Mouse (Mus musculus) embryonic facial prominence, embryonic 14.5 days (tissue): ENCODE results near the gene Zfp990. TPM values are rescaled to one million over a fixed set of nuclear protein-coding genes. Genes with fewer than 3 reads are reported as not detected.
"Not testable (repeated sequence)": the region's sequence is repeated elsewhere in the genome, so short reads cannot be mapped to it uniquely, and the experiment has no call there.

Experiments used
- ATAC-seq: fragments of 200-750 bp; cut with Nextera tagmentation; 2 replicates; pipeline ENCODE4 v1.8.0; 2017; ENCODE audit warnings: low read depth, moderate number of reproducible peaks, moderate TSS enrichment
- DNase-seq: peaks from one replicate; pipeline ENCODE4 v3.0.0-alpha.2; 2015; ENCODE audit warnings: low spot score
- H3K27ac ChIP-seq: fragments of 300-500 bp; sonication (generic); replicated peaks from 2 replicates; pipeline ENCODE4 v1.5.1; 2014; ENCODE audit warnings: low read depth, mild to moderate bottlenecking, low read length, moderate library complexity
- H3K27me3 ChIP-seq: fragments of 300-500 bp; sonication (generic); replicated peaks from 2 replicates; pipeline ENCODE4 v1.6.1; 2014; ENCODE audit warnings: low read length; ENCODE audit not compliant: control insufficient read depth, insufficient read depth
- H3K36me3 ChIP-seq: fragments of 300-500 bp; sonication (generic); 2 replicates; pipeline ENCODE4 v1.6.1; 2014; ENCODE audit warnings: low read length, mixed read lengths; ENCODE audit not compliant: control insufficient read depth, insufficient read depth
- H3K4me1 ChIP-seq: fragments of 300-500 bp; sonication (generic); 2 replicates; pipeline ENCODE4 v1.6.1; 2014; ENCODE audit warnings: antibody characterized with exemption, low read length; ENCODE audit not compliant: control insufficient read depth, insufficient read depth
- H3K4me2 ChIP-seq: fragments of 300-500 bp; sonication (generic); 2 replicates; pipeline ENCODE4 v1.6.1; 2014; ENCODE audit warnings: low read depth, mild to moderate bottlenecking, low read length, moderate library complexity, mixed read lengths
- H3K4me3 ChIP-seq: fragments of 300-500 bp; sonication (generic); 2 replicates; pipeline ENCODE4 v1.5.1; 2014; ENCODE audit warnings: low read depth, mild to moderate bottlenecking, low read length
- H3K9ac ChIP-seq: fragments of 300-500 bp; sonication (generic); 2 replicates; pipeline ENCODE4 v1.6.1; 2014; ENCODE audit warnings: low read depth, mild to moderate bottlenecking, low read length, moderate library complexity, mixed read lengths
- H3K9me3 ChIP-seq: fragments of 300-500 bp; sonication (generic); 2 replicates; pipeline ENCODE4 v1.6.1; 2016; ENCODE audit warnings: low read length; ENCODE audit not compliant: control insufficient read depth
- whole genome bisulfite sequencing: fragments of 180-500 bp; shearing (Covaris S2); extraction: QIAGEN DNeasy Blood & Tissue Kit; methylation state at CpG from one replicate; pipeline ENCODE4 v1.1.7; 2014; 5-methylcytosine and 5-hydroxymethylcytosine counted together
- polyA plus RNA-seq: library from polyadenylated mRNA; unstranded; fragments of >200 nt; fragmentation: Nextera tagmentation; extraction: Ambion mirVana; gene quantifications from 2 replicates; pipeline ENCODE4 v1.2.1, GENCODE M21; 2014

Zfp990 gene
- polyA plus RNA-seq, 1 experiment from 2014 or later, result not detected

DNA sequence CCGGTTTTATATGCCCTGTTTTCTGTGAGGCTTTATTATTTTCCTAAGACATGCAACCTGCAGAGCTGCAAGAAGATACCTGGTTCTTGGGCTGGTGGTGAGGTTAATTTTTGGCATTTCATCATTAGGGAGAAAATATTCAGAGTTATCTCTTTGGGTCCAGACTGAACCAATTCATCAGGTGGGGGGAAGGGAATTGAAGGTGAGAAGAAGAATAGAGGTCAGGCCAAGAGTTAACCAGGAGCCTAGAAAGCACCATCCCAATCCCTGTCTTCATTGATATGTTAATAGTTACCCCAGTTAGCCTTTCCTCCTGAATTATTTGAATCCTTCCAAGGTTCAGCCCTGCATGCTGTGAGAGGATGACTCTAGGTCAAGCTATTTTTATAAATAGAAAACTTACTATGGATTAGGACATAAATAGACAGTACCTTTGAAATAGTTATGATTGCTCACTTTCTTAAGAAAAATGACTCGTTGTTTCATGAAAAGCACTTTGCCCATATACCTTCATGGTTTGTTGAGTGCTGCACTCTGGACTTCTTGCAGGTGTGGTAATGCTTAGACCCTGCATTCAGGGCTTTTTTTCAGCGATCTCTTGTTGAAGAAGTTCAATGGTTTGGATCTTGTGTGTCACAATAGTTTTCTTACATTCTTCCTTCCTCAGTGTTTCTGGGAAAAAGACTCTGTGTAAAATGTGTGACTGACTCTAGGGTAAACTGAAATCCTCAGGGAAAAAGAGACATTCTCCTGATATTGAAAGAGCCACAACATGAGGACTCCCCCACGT, 5.4 kb downstream of the Zfp990 start:
- not testable (repeated sequence) for H3K4me2 ChIP-seq, DNase-seq, H3K36me3 ChIP-seq, H3K9ac ChIP-seq, H3K9me3 ChIP-seq, H3K4me1 ChIP-seq, H3K27me3 ChIP-seq, H3K4me3 ChIP-seq, ATAC-seq, H3K27ac ChIP-seq
- 75% methylated on average over 4 of the region's 4 CpGs for WGBS

DNA sequence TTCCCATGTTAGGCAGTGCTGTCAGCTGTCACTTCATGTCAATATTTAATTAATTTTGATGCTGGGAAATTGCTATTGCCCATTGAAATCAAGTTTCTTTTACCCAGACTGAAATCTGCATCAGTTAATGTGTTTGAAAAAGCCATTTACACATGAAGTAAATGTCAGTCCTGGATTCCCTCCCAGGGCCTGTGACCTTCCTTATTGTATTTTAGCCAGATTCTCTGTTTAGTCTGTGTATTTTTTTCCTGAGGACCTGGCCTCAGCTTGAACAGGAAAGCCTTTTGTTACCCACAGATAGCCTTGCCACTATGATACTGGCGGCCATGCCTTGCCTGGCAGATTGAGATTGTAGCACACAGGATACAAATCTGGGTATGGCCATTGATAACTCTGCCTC, 6.8 kb downstream of the Zfp990 start:
- not testable (repeated sequence) for H3K9ac ChIP-seq, H3K4me1 ChIP-seq, H3K4me3 ChIP-seq, H3K4me2 ChIP-seq, H3K36me3 ChIP-seq, H3K9me3 ChIP-seq, H3K27me3 ChIP-seq, DNase-seq, H3K27ac ChIP-seq, ATAC-seq
- 71% methylated on average over 1 of the region's 1 CpGs for WGBS

DNA sequence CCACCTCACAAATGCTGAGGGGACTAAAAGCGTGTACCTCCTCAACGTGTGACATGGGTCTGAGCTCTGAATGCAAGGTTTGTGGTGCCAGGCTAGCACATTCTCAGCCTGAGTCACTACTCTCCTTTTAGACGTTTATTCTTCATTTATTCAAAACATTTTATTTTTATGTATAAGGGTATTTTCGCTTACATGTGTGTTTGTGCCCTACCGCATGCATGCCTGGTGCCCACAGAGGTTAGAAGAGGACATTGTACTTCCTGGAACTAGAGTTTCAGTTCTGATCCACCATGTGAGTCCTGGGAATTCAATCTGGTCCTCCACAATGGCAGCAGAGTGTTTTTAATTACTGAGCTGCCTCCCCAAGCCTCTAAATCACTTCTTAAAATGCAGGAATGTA, 33.3 kb downstream of the Zfp990 start:
- peaks cover 35% of the 10 kb centered on the region for H3K9me3 ChIP-seq

DNA sequence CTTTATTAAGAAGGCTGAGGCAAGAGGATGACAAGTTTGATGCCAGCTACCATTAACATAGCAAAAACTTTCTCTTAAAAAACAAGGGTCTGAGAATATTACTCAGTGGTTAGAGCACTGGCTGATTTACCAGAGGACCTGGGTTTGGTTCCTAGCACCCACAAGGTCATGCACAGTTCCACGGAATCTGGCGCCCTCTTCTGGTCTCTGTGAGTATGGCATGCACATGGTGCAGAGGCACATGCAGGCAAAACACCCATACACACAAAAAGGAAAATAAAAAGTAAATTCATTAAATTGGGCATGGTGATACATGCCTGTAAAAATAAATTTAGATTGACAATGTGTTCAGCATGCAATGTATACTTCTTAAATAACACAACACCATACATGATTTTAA, 34.5 kb downstream of the Zfp990 start:
- not testable (repeated sequence) for DNase-seq, ATAC-seq, H3K4me3 ChIP-seq, H3K36me3 ChIP-seq, H3K27ac ChIP-seq, H3K4me2 ChIP-seq, H3K9ac ChIP-seq, H3K27me3 ChIP-seq, H3K4me1 ChIP-seq
- peaks cover 31% of the 10 kb centered on the region for H3K9me3 ChIP-seq
- 24% methylated on average over 2 of the region's 2 CpGs for WGBS

More for the DNA sequence above, 33.3 kb downstream of the Zfp990 start:
- not testable (repeated sequence) for H3K27ac ChIP-seq, H3K27me3 ChIP-seq, H3K36me3 ChIP-seq, H3K4me1 ChIP-seq, DNase-seq, ATAC-seq, H3K4me3 ChIP-seq, H3K4me2 ChIP-seq, H3K9ac ChIP-seq
- WGBS, result 77% methylated on average over 5 of the region's 5 CpGs

DNA sequence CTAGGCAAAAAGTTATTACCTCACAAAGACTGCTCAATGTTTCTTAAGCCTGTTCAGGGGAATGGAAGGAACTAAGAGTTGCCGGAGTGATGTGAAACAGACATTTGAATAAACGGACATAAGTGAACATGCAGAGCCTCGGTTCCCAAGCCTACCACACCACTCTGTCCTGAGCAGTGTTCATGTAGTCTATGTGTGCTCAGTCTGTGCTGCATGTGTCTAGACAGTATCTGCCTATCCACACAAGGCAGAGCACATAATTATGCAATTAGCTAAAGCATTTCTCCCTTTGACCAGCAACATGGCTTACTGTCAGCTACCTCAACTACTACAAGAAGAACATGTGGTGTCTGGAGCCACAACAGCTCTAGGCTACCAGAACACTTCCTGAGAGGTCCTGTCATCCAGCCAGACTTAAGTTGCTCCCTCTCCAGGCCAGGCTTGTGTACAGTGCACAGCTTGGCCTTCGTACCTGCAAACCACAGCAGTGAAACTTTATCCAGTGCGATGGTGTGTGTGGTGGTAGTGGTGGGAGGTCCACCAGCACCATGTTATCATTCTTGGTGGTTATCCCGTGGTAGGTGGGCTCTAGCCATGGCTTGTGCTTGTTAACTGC, 35.3 kb downstream of the Zfp990 start:
- H3K9ac ChIP-seq, H3K36me3 ChIP-seq, ATAC-seq, H3K4me2 ChIP-seq, H3K27ac ChIP-seq, H3K27me3 ChIP-seq, H3K4me1 ChIP-seq, H3K4me3 ChIP-seq, DNase-seq: not testable (repeated sequence)
- peaks cover 34% of the 10 kb centered on the region for H3K9me3 ChIP-seq
- 75% methylated on average over 6 of the region's 6 CpGs for WGBS

DNA sequence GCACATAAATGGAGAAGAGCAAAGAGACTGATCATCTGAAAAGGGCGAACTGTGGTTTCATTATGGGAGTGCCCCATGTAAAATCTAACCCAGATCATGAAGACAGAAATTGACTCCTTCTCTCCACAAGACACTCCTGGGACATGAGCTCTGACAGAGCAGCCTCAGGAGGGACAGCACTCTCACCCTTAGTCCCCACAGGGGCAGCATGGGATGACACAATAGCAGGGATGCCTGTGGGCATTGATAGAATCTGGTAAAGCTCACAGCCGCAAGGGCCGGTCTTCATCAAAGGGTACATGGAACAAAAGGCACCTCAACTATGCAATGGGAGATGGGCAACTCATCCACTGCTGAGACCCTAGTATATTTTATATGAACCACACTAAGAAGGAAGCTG, 35.9 kb downstream of the Zfp990 start:
- not testable (repeated sequence) for H3K9ac ChIP-seq, ATAC-seq, H3K4me3 ChIP-seq, H3K27ac ChIP-seq, H3K27me3 ChIP-seq, H3K36me3 ChIP-seq, H3K4me1 ChIP-seq, H3K4me2 ChIP-seq, DNase-seq
- 88% methylated on average over 3 of the region's 3 CpGs for WGBS
- peaks cover 33% of the 10 kb centered on the region for H3K9me3 ChIP-seq

DNA sequence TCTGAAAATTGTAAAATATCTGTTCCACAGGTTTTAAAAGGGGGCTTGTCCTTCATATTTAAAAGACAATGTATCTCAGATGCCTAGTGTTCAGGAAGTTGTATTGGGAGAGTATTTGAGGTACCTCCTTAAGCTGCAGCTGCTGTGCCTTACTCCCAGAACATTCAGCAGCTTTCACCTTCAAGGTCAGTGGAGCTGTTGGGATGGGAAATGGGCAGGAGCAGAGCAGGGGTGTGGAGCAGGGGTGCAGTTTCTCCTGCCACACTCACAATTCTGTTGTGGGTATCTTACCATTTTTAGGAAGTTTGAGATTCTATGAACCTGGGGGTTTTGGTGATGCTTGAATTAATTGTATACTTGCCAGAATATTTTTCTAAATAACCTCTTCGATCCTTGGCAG, 46.1 kb downstream of the Zfp990 start:
- no peaks in the 10 kb centered on the region for H3K36me3 ChIP-seq
- whole genome bisulfite sequencing, result 72% methylated on average over 1 of the region's 1 CpGs
- DNase-seq (no peak), ATAC-seq (no peak)
- no peak overlapping the region for H3K4me3 ChIP-seq
- H3K27me3 ChIP-seq, result no peaks in the 10 kb centered on the region
- H3K4me1 ChIP-seq, result no peaks in the 10 kb centered on the region
- H3K27ac ChIP-seq, result no peak overlapping the region
- H3K4me2 ChIP-seq, result no peak overlapping the region
- no peak overlapping the region for H3K9ac ChIP-seq
- peaks cover 43% of the 10 kb centered on the region for H3K9me3 ChIP-seq

DNA sequence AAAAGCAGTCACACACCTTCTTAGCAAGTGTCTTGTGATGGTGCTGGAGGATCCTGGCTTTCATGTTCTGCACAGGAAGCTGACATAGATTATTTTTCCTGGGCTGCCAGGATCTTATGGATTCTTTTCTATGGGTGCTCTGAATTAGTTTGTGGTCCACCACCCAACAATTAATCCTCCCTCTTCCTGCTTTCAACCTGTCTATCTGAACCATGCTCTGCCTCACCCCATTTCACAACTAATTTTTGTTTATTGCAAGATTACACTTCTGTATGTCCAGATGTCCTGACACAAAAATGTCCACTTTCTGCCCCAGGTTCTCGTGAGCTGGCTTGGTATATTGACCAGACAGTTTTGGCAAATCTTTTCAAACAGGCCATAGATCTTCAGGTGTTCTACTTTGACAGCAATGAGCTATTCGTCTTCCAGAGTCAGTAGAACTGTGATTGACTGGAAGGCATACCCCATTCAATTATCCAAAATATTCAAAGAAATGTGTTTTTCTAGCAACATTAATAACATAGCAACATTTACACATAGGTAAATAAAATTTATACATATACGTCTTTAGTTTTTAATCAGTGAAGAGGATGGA, 49.0 kb downstream of the Zfp990 start:
- Histone ChIP-seq H3K27ac (no peak overlapping the region), H3K36me3 (no peaks in the 10 kb centered on the region), H3K9me3 (peaks cover 57% of the 10 kb centered on the region), H3K9ac (no peak overlapping the region), H3K27me3 (no peaks in the 10 kb centered on the region), H3K4me2 (no peak overlapping the region), H3K4me1 (no peaks in the 10 kb centered on the region), H3K4me3 (no peak overlapping the region)
- no peak for ATAC-seq
- DNase-seq, result no peak
- WGBS, result 38% methylated on average over 3 of the region's 3 CpGs
